Mouse (Mus musculus) embryonic fibroblast, embryonic 13.5 days (primary cell): ENCODE results near the gene Rpusd1. TPM values are rescaled to one million over a fixed set of nuclear protein-coding genes. Genes with fewer than 3 reads are reported as not detected.
"Not testable (repeated sequence)": the region's sequence is repeated elsewhere in the genome, so short reads cannot be mapped to it uniquely, and the experiment has no call there.

ENCODE experiments used
- H3K27ac ChIP-seq: 2 replicates; pipeline ENCODE4 v1.5.1; 2012; ENCODE audit warnings: low read length, control low read depth, inconsistent platforms; ENCODE audit not compliant: insufficient read depth
- H3K4me1 ChIP-seq: 2 replicates; pipeline ENCODE4 v1.6.1; 2011; ENCODE audit warnings: low read length; ENCODE audit not compliant: control insufficient read depth, insufficient read depth
- H3K4me3 ChIP-seq: 2 replicates; pipeline ENCODE4 v1.5.1; 2011; ENCODE audit warnings: mild to moderate bottlenecking, control low read depth, low read length; ENCODE audit not compliant: insufficient read depth
- CTCF ChIP-seq: IDR thresholded peaks from 2 replicates; pipeline ENCODE4 v1.5.1; 2011; ENCODE audit warnings: mild to moderate bottlenecking, control low read depth, low read length, moderate library complexity, borderline replicate concordance; ENCODE audit not compliant: insufficient read depth
- POLR2A ChIP-seq: IDR thresholded peaks from 2 replicates; pipeline ENCODE4 v1.6.1; 2011; ENCODE audit warnings: low read depth, mild to moderate bottlenecking, control low read depth, low read length, moderate library complexity
- polyA plus RNA-seq: library from polyadenylated mRNA; stranded (reverse); fragments of >200 nt; gene quantifications from 2 replicates; pipeline ENCODE4 v1.2.4, GENCODE M21; 2011; ENCODE audit warnings: low read depth; ENCODE audit not compliant: missing spikeins, insufficient read length

Rpusd1 gene
- polyA plus RNA-seq, 1 experiment, result 10.0 TPM

DNA sequence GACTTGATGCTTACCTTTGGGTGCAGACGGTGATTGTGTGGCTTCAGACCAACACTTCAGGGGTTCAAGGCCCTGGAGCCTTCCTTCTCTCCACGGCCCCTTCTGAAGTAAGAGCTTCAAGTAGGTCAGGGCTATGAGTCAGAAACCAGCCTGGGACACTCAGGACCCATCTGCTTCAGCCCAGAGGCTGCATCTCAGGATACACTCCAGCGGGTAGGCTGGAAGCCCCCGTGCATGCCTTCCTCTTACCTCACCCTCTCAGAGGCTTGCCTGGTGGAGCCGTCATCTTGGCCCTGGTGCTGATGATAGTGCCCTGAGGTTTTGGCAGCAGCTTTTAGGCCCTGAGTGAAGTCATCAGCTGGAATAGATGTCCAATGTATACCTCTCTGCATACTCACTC, 7.8 kb downstream of the Rpusd1 start:
- H3K4me1 ChIP-seq, result no peaks in the 10 kb centered on the region
- H3K4me3 ChIP-seq, result no peak overlapping the region
- no peak overlapping the region for H3K27ac ChIP-seq
- no peak for TF ChIP-seq POLR2A
- TF ChIP-seq CTCF, result no peak

DNA sequence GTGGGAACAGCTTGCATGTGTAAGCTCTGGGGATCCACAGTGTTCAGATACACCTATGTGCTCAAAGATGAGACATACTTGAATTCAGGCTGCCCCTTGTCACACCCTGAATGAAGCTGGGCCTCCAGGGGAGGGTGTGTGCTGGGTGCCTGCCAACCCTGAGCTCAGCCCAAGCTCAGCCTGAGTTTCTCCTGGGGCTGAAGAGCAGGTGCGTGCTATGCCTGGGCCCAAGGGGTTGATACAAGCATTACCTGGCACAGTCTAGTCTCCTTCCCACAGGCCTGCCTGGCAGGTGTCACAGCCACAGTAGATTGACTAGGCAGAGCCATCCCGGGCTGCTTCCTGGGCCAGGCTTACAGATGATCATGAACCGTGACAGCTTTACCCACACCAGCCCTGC, 8.3 kb downstream of the Rpusd1 start, which contains the start of gene Mslnl:
Gene Mslnl (plus strand): TSS at position 298 of the 400 bp plus-strand sequence.
- no peak within 1 kb of the TSS for H3K4me3 ChIP-seq
- TF ChIP-seq CTCF (no peak), POLR2A (no peak)
- H3K4me1 ChIP-seq, result no peaks in the 10 kb centered on the region
- H3K27ac ChIP-seq, result no peak within 1 kb of the TSS

- no peak for TF ChIP-seq CTCF
- no peak for TF ChIP-seq POLR2A
- no peak overlapping the region for H3K27ac ChIP-seq
- no peaks in the 10 kb centered on the region for H3K4me1 ChIP-seq
- no peak overlapping the region for H3K4me3 ChIP-seq
Observed at GRCm38 (mm10) chr17:25738861-25739260, 11.4 kb downstream of the Rpusd1 start.

DNA sequence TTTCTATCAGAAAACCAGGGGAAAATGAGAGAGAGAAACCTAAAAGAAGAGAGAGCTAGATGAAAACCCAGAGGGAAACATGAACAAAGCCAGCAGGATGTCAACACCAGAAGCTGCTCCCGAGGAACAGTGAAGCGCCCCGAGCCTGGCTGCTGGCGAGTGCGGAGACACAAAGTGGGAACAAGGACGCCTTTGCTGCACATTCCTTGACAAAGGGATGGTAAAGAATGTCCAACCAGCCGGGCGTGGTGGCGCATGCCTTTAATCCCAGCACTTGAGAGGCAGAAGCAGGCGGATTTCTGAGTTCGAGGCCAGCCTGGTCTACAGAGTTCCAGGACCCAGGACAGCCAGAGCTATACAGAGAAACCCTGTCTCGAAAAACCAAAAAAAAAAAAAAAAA, 14.0 kb downstream of the Rpusd1 start:
- not testable (repeated sequence) for H3K27ac ChIP-seq, H3K4me1 ChIP-seq, H3K4me3 ChIP-seq

DNA sequence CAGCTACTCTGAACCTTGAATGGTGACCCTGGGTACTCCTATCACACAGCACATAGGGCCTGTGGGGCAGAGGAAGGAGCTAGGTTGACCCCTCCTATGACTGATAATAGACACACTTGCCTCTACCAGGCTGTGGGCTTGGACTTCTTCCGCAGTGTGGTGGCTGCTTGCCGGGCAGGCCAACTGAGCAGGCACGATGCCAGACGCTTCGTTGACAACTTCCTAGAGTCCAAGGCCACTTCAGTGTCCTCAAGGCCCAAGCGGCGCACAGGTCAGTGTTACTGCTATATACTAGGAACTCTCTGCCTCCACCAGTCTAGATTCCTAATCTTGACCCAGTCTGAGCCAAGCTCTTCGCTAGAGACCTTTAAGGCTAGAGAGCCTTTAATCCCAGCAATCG, 16.4 kb downstream of the Rpusd1 start:
- TF ChIP-seq CTCF (no peak), POLR2A (no peak)
- no peaks in the 10 kb centered on the region for H3K4me1 ChIP-seq

DNA sequence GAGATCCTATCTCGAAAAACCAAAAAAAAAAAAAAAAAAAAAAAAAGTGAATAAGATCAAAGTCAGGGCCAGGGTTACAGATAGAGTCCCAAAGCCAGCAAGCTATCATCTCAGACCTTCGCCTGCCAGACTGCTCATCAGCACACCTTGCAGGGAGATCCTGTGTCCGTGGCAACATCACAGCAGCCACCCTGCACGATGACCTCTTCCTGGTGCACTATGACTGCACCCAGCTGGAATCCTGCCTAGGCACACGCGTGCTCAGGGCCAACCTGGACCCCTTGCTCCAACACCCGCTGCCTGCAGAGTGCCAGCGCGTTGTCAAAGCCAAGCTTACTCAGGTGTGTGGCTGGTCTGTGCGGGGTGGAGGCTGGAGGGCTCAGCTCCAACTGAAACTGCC, 16.8 kb downstream of the Rpusd1 start:
- no peak overlapping the region for H3K27ac ChIP-seq
- no peaks in the 10 kb centered on the region for H3K4me1 ChIP-seq
- H3K4me3 ChIP-seq, result no peak overlapping the region
- TF ChIP-seq POLR2A (no peak), CTCF (no peak)

More for the DNA sequence above, 16.4 kb downstream of the Rpusd1 start:
- H3K27ac ChIP-seq, result no peak overlapping the region
- no peak overlapping the region for H3K4me3 ChIP-seq

GRCm38 (mm10) chr17:25748238-25748637, 20.8 kb downstream of the Rpusd1 start:
- TF ChIP-seq POLR2A (no peak), CTCF (no peak)
- Histone ChIP-seq H3K27ac (no peak overlapping the region), H3K4me1 (peaks cover 3% of the 10 kb centered on the region; the same call in 1 of the 2 replicates), H3K4me3 (no peak overlapping the region)

DNA sequence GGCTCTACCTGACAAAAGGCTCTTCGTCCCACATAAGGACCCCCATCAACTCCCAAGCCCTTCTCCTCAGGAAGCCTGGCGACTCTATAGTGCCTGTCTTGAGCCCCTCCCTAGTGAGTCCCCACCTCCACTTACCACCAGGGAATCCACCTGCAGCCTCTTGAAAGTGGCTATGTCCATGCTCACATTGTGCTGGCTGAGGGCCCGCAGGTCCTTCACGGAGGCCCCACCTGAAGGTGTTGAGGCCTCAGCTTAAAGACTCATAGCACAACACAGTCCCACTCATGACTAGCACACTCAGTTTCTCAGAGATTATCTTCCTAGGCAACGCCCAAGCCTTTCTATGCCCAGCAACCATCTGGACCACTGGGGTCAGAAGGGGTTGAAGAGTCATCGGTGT, 21.8 kb downstream of the Rpusd1 start:
- TF ChIP-seq POLR2A, result no peak
- TF ChIP-seq CTCF, result no peak
- no peak overlapping the region for H3K4me3 ChIP-seq
- no peak overlapping the region for H3K27ac ChIP-seq
- peaks cover 3% of the 10 kb centered on the region; the same call in 1 of the 2 replicates for H3K4me1 ChIP-seq

GRCm38 (mm10) chr17:25751446-25751845, 24.0 kb downstream of the Rpusd1 start:
- H3K27ac ChIP-seq, result no peak overlapping the region
- TF ChIP-seq CTCF, result no peak
- TF ChIP-seq POLR2A, result no peak
- H3K4me3 ChIP-seq, result no peak overlapping the region
- H3K4me1 ChIP-seq, result peaks cover 9% of the 10 kb centered on the region

DNA sequence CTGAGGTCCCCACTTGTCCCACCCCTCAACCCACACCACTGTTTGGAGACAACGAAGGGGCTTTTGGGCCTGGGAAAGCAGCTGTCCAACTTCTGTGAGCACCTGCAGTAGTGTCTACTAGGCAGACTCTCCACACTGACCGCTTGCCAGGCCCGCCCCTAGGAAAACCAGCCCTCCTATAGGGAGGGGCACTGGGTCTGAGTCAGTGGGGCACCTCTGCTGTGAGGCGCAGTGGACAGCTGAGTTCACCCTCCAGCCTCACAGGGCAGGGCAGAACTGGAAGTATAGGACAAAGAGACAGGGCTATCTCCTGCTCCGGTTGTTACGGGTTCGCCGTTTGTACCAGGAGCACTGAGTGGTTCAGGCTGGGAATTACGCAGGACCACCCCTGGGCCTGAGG, 26.8 kb downstream of the Rpusd1 start, which contains the start of gene Msln:
Gene Msln (minus strand): TSS at position 138 of the 400 bp plus-strand sequence.
- H3K27ac ChIP-seq, result no peak within 1 kb of the TSS
- H3K4me3 ChIP-seq, result no peak within 1 kb of the TSS
- TF ChIP-seq CTCF (no peak), POLR2A (no peak)
- H3K4me1 ChIP-seq, result peaks cover 18% of the 10 kb centered on the region

DNA sequence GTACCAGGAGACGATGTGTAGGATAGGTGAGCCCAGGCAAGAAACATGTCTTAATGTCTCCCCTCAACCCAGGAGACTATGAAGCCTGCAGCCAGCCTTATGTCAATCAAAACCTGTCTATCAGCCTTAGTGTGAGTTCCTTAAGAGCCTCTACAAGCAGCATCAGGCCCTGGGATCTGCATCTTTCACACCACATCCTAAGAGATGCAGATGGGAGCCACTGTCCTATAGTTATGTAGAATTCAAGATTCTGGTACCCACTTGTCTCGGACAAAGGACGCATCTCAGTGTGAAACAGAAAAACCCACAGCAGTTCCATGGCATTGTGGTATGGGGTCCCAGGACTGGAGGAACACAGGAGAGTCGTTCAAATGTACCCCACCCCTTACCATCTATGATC, 27.6 kb downstream of the Rpusd1 start:
- TF ChIP-seq POLR2A (no peak), CTCF (no peak)
- H3K4me1 ChIP-seq, result peaks cover 18% of the 10 kb centered on the region
- no peak overlapping the region for H3K4me3 ChIP-seq
- no peak overlapping the region for H3K27ac ChIP-seq
